Comparison of ENCODE assay signal across 10 mouse cellular contexts in genomic region chr8:125391271-125391670, GRCm38 (mm10).
DNase-seq lines count a peak whose midpoint lies in the region; ATAC-seq lines count a peak whose summit lies in the region.
"Had no signal": no experiment of that assay in that cellular context is flagged by ENCODE, and none has a peak within 500 bp of the region (broad histone marks: within the 10 kb centered on the region; RNA-seq: fewer than 3 reads in every experiment).

No protein-coding gene starts in this region.

- no peak for DNase-seq in hindbrain, embryonic 11.5 days (ENCODE audit: low spot score)
- peak; percentile 90 for DNase-seq in CD4-positive, CD25-positive, alpha-beta regulatory T cell, adult 2 months (ENCODE audit: low read depth, low spot score)
- peak; percentile 33 for DNase-seq in brain, adult 2 months (ENCODE audit: low read depth, low spot score)
- peak; percentile 89 for DNase-seq in naive thymus-derived CD4-positive, alpha-beta T cell, adult 2 months (ENCODE audit: low read depth)
- DNase-seq in ovary, postnatal 10 days (ENCODE audit: low spot score) = no peak
- DNase-seq in right cerebral cortex, postnatal 10 days (ENCODE audit: low spot score in 2 of 2) = no peak
- no peak for DNase-seq in retina, embryonic 14.5 days (ENCODE audit: low spot score)

- H3K4me2 ChIP-seq in hindbrain, embryonic 11.5 days (replicated peaks; ENCODE audit: low read depth, low read length) = no peak overlapping the region
- no peak overlapping the region for H3K4me2 ChIP-seq in hindbrain, embryonic 16.5 days (ENCODE audit: low read length)
- H3K4me2 ChIP-seq: embryonic facial prominence, embryonic 15.5 days had no signal

- H3K4me1 ChIP-seq in hindbrain, embryonic 11.5 days (replicated peaks; ENCODE audit: control insufficient read depth, insufficient read depth, low read length) = peaks cover 2% of the 10 kb centered on the region; the same call in 1 of the 2 replicates
- peaks cover 36% of the 10 kb centered on the region for H3K4me1 ChIP-seq in hindbrain, embryonic 16.5 days (ENCODE audit: control insufficient read depth, insufficient read depth, low read depth, low read length)

- 0 out of 2 replicates have a peak overlapping the region, but pooled peaks have one; percentile 10 for H3K27ac ChIP-seq in hindbrain, embryonic 11.5 days (ENCODE audit: low read depth, low read length)
- no peak overlapping the region; the same call in 1 of the 2 replicates for H3K27ac ChIP-seq in hindbrain, embryonic 16.5 days (ENCODE audit: low read depth, low read length)
- H3K27ac ChIP-seq: embryonic facial prominence, embryonic 15.5 days; liver, embryonic 14.5 days had no signal

- 74% methylated on average over 8 of the region's 8 CpGs for WGBS in hindbrain, embryonic 11.5 days
- WGBS in hindbrain, embryonic 16.5 days = 73% methylated on average over 8 of the region's 8 CpGs

- ATAC-seq in hindbrain, embryonic 11.5 days (ENCODE audit: low FRiP score) = no peak
- ATAC-seq in hindbrain, embryonic 16.5 days = no peak

- H3K9me3 ChIP-seq in hindbrain, embryonic 11.5 days (ENCODE audit: control insufficient read depth, low read length) = no peaks in the 10 kb centered on the region
- no peaks in the 10 kb centered on the region for H3K9me3 ChIP-seq in hindbrain, embryonic 16.5 days (ENCODE audit: control insufficient read depth, low read length)
- H3K9me3 ChIP-seq: embryonic facial prominence, embryonic 15.5 days had no signal

- no peak overlapping the region for H3K9ac ChIP-seq in hindbrain, embryonic 11.5 days (ENCODE audit: low read depth, low read length)
- no peak overlapping the region for H3K9ac ChIP-seq in hindbrain, embryonic 16.5 days (ENCODE audit: low read depth, low read length)
- H3K9ac ChIP-seq: embryonic facial prominence, embryonic 15.5 days; liver, embryonic 14.5 days had no signal

- no peaks in the 10 kb centered on the region for H3K36me3 ChIP-seq in hindbrain, embryonic 11.5 days (ENCODE audit: control insufficient read depth, insufficient read depth, low read length)
- H3K36me3 ChIP-seq in hindbrain, embryonic 16.5 days (ENCODE audit: control insufficient read depth, insufficient read depth, low read length) = no peaks in the 10 kb centered on the region
- H3K36me3 ChIP-seq: embryonic facial prominence, embryonic 15.5 days had no signal

- no peaks in the 10 kb centered on the region for H3K27me3 ChIP-seq in hindbrain, embryonic 11.5 days (ENCODE audit: control insufficient read depth, insufficient read depth, low read length)
- no peaks in the 10 kb centered on the region for H3K27me3 ChIP-seq in hindbrain, embryonic 16.5 days (replicated peaks; ENCODE audit: control insufficient read depth, insufficient read depth, low read length)
- H3K27me3 ChIP-seq: embryonic facial prominence, embryonic 15.5 days had no signal

- no peak overlapping the region for H3K4me3 ChIP-seq in hindbrain, embryonic 11.5 days (ENCODE audit: low read depth, low read length)
- H3K4me3 ChIP-seq in hindbrain, embryonic 16.5 days (ENCODE audit: low read length) = no peak overlapping the region
- H3K4me3 ChIP-seq: embryonic facial prominence, embryonic 15.5 days had no signal

Comparison
In these comparisons a context has a peak if more than half of its experiments do, and no peak if none do; other contexts are left out.
1. DNase-seq: peak in CD4-positive, CD25-positive, alpha-beta regulatory T cell, adult 2 months (single experiment), brain, adult 2 months (single experiment) and naive thymus-derived CD4-positive, alpha-beta T cell, adult 2 months (single experiment); none in hindbrain, embryonic 11.5 days (single experiment), ovary, postnatal 10 days (single experiment), right cerebral cortex, postnatal 10 days (0 of 2) and retina, embryonic 14.5 days (single experiment).